Mouse (Mus musculus) cerebellum, postnatal 14 days (tissue): Measurements from ENCODE around the gene Ccdc103.

Experiments
- DNase-seq, 2 experiments: peaks; one replicate each; pipeline ENCODE4 v3.0.0; 2021; ENCODE audit warnings: mixed read lengths in 2 of 2

Ccdc103 gene

DNA sequence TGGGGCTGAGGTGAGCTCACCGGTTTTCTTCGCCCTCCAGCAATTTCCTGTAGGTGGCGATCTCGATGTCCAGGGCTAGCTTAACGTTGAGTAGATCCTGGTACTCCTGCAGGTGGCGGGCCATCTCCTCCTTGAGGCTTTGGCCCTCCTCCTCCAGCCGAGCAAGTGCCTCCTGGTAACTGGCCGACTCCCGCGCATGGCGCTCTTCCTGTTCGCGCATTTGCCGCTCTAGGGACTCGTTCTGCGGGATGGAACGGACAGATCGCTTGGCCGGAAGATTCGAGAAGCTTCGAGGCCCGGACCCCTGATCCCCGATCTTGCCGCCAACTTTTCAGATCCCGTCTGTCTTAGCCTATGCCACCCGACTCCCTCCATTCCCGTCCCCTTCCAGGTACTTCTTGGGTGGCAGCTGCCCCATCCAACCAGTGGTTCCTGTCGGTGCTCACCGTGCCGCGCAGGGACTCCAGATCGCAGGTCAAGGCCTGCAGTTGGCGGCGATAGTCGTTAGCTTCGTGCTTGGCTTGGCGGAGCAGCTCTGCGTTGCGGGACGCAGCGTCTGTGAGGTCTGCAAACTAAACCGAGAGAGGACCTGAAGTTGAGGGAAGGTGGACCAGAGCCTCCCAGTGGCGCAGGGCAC lies 12.1 kb downstream of the Ccdc103 start:
- DNase-seq: peak; percentile 74 to 83

DNA sequence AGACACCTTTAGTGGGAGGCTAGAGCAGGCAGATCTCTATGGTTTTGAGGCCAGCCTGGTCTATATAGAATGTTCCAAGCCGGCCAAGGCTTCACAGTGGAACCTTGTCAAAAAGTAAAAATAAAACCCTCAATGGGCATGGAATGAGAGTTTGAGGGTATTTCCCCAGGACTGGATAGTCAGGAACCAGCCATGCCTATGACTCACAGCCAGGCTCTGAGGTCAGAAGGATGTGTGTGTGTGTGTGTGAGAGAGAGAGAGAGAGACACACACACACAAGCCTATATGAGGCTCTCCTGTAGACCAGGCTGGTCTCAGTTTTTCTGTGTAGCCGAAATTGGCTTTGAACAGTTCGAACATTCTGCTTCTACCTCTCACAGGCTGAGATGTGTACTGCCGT lies 13.7 kb downstream of the Ccdc103 start:
- DNase-seq: no peak

DNA sequence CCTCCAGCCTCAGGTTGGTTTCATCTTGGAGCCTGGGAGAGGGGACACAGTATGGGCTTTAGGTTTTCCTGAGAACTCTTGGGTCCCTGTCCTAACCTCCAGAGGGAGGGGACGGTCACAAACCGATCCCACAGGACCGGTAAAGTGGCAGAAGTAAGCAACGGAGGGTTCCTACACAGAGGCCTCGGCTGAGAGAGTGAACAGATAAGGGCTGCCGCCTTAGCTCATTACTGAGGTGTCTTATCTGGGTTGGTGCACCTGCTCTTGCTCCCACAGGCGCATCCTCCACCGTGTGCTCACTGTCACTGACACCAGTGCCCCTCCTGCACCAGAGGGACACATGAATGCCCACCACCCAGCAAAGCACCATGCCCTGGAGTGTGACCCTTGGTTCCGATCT lies 14.8 kb downstream of the Ccdc103 start:
- no peak for DNase-seq

DNA sequence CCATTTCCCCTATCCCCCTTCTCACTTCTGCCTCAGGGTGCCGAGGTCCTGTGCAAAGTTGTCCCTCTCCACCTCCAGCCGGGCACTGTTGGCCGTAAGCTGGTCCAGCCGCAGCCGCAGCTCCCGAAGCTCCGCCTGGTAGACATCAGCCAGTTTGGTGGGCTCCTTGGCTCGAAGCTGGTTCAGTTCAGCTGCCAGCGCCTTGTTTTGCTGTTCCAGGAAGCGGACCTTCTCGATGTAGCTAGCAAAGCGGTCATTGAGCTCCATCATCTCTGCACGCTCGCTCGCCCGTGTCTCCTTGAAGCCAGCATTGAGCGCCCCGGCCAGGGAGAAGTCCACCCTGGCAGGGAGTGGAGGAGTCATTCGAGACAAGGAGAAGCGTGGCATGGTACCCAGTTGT lies 15.6 kb downstream of the Ccdc103 start:
- peak; percentile 49 to 56 for DNase-seq

DNA sequence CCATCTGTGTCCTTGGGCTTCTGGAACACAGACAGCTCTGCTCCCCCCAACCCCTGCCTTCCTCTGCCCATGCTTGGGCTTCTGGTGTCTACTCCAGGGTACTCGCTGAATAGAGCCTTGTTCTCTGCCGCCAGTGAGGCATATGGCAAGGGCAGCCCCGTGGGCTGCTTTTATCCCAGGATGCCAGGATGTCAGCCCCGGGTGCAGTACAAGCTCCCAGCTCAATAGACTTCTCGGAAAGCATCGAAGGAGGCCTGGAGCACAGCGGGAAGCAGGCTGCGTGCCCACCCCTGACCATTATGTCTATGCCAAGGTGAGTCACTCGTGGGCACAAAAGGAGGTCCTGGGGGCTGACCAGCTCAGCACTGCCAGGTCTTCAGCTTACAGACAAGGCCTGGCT lies 17.4 kb downstream of the Ccdc103 start:
- peak; percentile 85 to 89 for DNase-seq

DNA sequence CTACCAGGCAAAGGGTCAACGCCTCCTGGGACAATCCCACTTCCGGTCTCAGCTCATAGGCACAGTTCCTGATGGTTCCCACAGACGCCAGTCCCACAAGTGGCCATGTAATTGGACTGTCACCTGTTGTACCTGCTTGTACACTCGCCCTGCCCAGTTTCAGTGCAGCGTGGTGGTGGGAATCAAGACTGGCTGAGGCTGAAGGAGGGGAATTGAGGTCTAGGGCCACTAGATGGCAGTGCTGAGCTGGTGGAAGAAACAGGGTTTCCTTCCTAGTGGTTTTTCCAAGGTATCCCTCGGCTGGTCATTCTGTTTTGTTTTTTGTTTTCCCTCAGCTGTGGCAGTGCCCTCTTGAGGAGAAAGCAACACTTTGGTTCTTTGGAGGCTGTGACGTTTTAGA lies 19.8 kb downstream of the Ccdc103 start, which contains the start of gene Gfap:
Gfap (minus strand) TSS at position 150 of the 400 bp plus-strand sequence.
- DNase-seq: peak; percentile 91 to 97

DNA sequence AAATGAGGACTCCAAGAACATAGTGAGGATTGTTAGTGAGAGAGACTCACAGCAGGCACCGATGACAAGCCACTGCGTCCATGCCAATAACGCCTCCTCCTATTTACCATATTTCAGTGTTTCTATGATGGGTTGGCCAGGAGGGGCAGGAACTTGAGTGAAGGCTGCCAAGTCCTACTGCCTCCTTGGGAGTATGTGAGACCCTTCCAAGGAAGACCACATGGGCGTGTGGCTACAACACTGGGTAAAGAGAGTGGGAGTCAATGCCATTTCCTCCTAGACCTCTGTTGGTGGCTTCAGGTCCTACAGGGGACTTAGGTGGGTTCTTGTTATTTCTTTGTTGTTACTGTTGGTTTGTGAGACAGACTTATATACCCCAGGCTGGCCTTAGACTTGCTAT lies 20.2 kb downstream of the Ccdc103 start:
- DNase-seq: no peak

DNA sequence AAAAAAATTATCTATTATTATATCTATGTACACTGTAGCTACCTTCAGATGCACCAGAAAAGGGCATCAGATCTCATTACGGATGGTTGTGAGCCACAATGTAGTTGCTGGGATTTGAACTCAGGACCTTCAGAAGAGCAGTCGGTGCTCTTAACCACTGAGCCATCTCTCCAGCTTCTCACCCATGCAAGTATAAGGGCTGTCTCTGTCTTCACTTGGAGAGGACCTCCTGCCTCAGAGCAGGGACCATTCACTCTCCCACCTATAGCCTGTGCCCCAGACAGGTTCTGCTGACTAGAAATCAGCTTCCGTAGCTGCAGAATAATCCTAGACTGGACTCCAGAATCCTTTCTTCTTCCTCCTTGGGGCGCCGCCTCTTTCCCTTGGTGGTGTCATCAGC lies 21.1 kb downstream of the Ccdc103 start:
- no peak for DNase-seq

DNA sequence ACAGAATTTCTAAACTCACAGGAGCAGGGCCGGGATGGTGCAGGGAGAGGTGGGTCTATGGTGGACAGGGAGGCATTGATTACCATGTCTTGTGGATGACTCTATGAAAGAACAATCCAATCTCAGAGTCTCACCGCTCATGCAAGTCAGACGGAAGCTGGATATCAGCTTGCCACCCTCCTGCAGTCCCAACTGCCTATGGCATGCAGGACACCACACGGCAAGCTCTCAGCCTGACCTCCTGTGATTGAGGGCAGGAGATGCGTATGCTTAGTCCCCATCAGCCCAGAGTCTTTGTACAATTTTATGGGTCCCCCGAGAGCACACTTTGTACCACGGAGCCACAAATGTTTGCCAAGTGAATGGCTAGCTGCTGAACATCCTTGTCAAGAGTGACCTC lies 22.6 kb downstream of the Ccdc103 start:
- no peak for DNase-seq

DNA sequence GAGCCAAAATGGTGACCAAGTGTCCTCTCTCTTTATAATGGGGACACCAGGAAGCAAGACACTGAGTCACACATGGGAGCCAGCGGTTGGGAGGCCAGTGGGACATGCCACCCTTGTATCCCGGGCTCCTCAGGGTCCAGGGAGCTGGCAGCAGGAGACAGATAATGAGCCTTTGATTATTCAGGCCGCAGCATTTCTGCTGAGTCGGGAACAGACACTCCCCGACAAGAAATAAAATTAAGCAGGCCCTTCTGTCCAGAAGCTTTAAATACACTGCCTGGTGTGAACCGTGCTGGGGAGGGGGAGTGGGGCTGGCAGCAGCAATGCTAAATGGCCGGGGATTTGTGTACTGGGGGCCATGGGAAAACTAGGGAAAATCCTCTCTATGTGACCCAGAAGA lies 30.4 kb downstream of the Ccdc103 start:
- no peak for DNase-seq

DNA sequence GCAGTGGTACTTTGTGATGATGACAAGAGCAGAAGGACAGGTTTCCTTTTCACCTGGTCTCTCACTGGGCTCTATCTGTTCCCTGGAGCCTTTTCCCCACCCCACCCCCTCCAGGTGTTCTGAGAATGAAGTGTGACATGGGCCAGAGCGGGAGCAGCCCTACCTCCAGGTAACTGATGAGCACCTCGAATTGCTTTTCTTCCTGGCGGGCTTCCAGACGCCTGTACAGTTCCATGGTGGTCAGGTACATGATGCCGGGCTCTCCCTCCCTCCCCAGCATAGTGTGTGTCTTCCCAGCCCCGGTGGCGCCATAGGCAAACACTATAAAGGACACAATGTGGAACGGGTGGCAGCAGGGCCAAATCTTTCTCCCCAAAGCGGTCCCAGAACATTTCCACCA lies 34.4 kb downstream of the Ccdc103 start:
- DNase-seq: no peak

DNA sequence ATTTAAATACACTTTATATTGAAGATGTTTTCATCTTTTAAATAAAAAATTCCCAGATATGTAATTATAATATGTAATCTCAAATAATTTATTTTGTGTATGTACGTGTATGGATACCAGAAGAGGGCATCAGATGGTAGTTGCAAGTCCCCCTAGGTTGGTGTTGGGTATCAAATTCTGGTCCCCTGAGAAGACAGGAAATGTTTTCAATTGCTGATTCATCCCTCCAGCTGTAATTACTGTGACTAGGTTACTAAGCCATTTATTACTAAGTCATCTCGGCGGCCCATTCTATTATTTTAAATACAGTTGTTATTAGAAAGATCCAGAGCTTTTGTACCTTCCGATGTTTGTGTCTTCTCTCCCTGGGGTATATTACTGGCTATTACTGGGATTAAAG lies 37.1 kb downstream of the Ccdc103 start:
- DNase-seq: no peak

DNA sequence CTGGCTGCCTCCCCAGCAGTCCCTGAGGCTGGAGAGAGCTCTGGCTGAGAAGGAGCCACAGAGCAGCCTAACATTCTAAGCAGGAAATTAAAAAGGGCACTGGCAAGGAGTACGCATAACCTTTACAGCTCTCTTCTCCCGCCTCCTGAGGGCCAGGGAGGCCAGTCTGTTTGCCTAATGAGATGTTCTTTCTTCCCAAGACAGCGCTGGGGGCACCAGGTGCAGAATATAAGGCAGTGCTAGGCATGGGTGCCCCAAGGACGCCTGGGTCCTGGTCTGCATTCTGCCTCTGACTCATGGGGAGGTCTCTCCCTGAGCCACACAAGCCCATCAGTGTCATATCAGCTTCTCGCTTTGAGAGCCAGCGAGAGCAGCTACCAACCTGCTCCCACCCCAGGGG lies 40.5 kb downstream of the Ccdc103 start:
- DNase-seq: no peak

DNA sequence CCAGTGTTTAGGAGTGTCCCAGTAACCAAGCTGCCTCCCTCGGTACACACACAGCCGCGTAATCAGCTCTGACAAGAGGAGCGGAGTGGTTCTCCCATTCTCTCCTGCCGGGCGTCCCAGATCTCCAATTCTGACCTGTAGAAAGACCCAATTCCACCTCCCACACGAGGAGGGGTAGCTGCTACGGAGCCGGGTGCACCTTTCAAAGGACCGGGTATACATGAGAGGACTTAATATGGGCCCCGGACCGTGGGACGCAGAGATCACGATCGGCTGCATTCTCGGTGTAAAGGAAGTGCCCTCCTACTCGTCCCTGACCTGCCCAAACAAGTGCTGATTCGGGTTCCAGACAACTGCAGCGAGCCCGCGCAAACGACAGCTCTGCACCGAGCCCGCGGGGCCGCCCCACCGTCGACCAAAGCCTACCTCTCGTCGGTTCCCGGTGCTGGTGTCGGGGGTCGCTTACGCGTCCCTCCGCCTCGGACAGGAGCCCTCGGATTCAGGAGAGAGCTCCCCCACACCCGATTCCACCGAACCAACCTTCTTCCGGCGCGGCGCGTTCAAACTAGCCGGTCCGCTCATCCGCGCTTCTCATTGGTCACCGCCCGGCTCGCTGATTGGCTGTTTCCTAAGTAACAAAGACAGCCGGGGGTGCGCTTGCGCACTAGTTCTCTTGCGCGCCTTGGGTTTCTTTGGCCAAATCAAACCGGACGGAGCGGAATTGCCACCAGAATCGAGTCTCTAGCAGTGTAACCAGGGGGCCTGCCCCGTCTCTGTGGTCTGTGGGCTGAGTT lies 43.8 kb downstream of the Ccdc103 start, which contains the start of gene Kif18b:
Kif18b (minus strand) TSS at position 568 of the 794 bp plus-strand sequence.
- DNase-seq: peak; percentile 95 to 96

DNA sequence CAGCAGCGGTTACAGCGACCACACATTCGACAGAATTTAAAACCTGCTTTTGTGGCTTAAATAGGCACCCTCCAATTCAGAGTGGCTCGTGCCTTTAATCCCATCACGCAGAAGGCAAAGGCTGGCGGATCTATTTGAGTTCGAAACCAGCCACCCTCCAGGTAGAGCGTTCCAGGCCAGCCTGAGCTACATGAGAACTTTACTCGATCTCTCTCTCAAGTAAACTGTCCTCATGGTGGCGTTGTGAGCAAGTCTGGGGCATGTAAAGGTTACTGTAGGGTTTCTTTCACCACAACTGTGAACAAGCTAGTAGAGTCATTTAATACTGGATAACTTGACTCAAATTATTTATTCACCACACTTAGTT lies 44.3 kb downstream of the Ccdc103 start:
- peak in 1 of 2 experiments; percentile 70 for DNase-seq

DNA sequence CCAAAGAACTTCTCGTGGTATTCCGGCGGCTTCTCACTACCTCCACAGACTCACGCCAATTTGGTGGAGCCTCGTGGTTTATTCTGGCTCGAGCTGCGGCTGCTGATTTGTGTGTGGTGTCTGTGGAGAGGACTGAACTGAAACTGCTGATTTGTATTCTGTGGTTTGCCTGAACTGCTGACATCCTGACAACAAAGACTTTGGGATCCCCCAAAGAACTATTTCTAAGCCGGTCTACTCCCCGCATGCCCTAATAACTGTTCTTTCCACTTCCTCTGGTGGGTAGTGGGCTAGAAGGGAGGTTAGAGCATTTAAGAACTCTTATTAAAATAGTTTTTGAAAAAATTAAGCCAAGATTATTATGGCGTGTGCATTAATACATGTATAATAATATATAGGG lies 49.7 kb downstream of the Ccdc103 start:
- no peak for DNase-seq
